Mouse (Mus musculus) liver (tissue): Measurements from ENCODE around the gene Mpdz.

Experiments
- DNase-seq: peaks from one replicate; pipeline ENCODE4 v3.0.0-alpha.2; 2020; ENCODE audit warnings: mixed read lengths

The Mpdz gene

GRCm38 (mm10) chr4:81275957-81276715 lies 166.5 kb downstream of the Mpdz start:
- no peak for DNase-seq

GRCm38 (mm10) chr4:81273067-81273466 lies 169.5 kb downstream of the Mpdz start:
- no peak for DNase-seq

GRCm38 (mm10) chr4:81252859-81253780 lies 189.5 kb downstream of the Mpdz start:
- DNase-seq, result no peak

- no peak for DNase-seq
Observed at GRCm38 (mm10) chr4:81252334-81252733, 190.3 kb downstream of the Mpdz start.

- peak; percentile 32 for DNase-seq
Observed at GRCm38 (mm10) chr4:81251934-81252333, 190.7 kb downstream of the Mpdz start.

- no peak for DNase-seq
Observed at GRCm38 (mm10) chr4:81249245-81249644, 193.4 kb downstream of the Mpdz start.

- DNase-seq, result no peak
Observed at GRCm38 (mm10) chr4:81236227-81236626, 206.4 kb downstream of the Mpdz start.
